Mouse (Mus musculus) cortical plate, adult 2 months (tissue): ENCODE results near the gene Mpg.

Source experiments
- CTCF ChIP-seq: fragments of 200-500 bp; IDR thresholded peaks from 2 replicates; pipeline ENCODE4 v1.5.1; 2011; ENCODE audit warnings: mild to moderate bottlenecking, control low read depth, low read length; ENCODE audit not compliant: insufficient read depth; ENCODE audit errors: extremely low read depth
- POLR2A ChIP-seq: fragments of 200-500 bp; IDR thresholded peaks from 2 replicates; pipeline ENCODE4 v1.6.1; 2011; ENCODE audit warnings: mild to moderate bottlenecking, low read length, control low read depth; ENCODE audit not compliant: insufficient read depth; ENCODE audit errors: extremely low read depth

DNA sequence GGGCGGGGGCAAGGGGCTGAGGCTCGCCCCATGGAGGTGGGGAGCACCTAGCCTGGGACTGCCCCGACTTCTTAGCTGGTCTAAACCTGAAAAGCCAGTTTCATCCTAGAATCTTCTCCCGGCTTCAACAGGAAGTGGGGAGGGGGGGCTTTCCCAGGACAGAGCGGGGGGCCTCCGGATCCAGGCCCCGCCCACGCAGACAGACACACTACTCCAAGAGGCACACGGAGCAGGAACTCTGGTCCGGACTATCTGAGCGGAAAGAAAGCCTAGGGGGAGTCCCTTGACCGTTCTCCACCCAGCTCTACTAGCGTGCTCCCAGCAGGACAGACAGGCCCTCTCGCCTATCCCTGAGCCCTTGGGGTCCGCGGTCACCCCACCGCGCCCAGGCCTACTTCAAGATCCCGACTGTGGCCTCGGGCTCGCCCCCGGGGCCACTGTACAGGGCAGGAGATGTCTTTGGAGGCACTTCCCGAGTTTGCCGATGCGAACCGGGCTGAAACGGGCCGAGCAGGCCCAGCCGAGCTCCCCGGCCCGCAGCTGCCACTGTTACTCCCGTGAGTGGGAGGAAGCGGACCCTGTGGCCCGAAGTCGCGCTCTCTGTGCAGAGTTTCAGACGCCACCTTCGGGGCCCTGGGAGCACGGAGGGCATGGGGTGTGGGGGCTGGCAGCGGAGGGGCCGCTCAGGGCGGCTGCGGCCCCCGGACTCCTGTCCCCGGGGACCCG lies 4.9 kb upstream of the Mpg start:
- TF ChIP-seq CTCF (no peak), POLR2A (no peak)
